Mouse (Mus musculus): Measurements from ENCODE around the gene Gm20388.

GRCm38 (mm10) chr8:124362589-124362988 lies 4451.9 kb downstream of the Gm20388 start:
- TF ChIP-seq ZNF384 (IDR thresholded peaks at IDR 0.05; ENCODE audit: low read depth, low read length) (no peak), HCFC1 (IDR thresholded peaks at IDR 0.05; ENCODE audit: borderline replicate concordance, insufficient read depth, low read length) (no peak), MAFK (IDR thresholded peaks at IDR 0.05; ENCODE audit: insufficient read depth, low read depth, low read length) (no peak), ZC3H11A (IDR thresholded peaks at IDR 0.05; ENCODE audit: borderline replicate concordance, low read depth, low read length) (no peak)
